Mouse (Mus musculus) ES-E14 (cell line): ENCODE measurements around the gene Slc35c1.

Experiments
- CHD2 ChIP-seq: IDR thresholded peaks from 2 replicates; pipeline ENCODE4 v1.6.1; 2014; ENCODE audit warnings: mild to moderate bottlenecking, low read depth, low read length, inconsistent platforms
- HCFC1 ChIP-seq: IDR thresholded peaks from 2 replicates; pipeline ENCODE4 v1.6.1; 2012; ENCODE audit warnings: low read length, inconsistent platforms, borderline replicate concordance; ENCODE audit not compliant: insufficient read depth
- MAFK ChIP-seq: IDR thresholded peaks from 2 replicates; pipeline ENCODE4 v1.6.1; 2014; ENCODE audit warnings: mild to moderate bottlenecking, low read depth, low read length, inconsistent platforms; ENCODE audit not compliant: insufficient read depth
- ZC3H11A ChIP-seq: IDR thresholded peaks from 2 replicates; pipeline ENCODE4 v1.6.1; 2012; ENCODE audit warnings: low read depth, mild to moderate bottlenecking, inconsistent platforms, low read length, borderline replicate concordance
- ZNF384 ChIP-seq: IDR thresholded peaks from 2 replicates; pipeline ENCODE4 v1.6.1; 2012; ENCODE audit warnings: low read depth, low read length, inconsistent platforms

GRCm38 (mm10) chr2:92458481-92458880 is 1.9 kb downstream of the Slc35c1 start:
- TF ChIP-seq HCFC1, result no peak
- no peak for TF ChIP-seq ZNF384
- no peak for TF ChIP-seq MAFK
- TF ChIP-seq ZC3H11A, result no peak
- TF ChIP-seq CHD2, result no peak
